ENCODE assay signal across 12 mouse cellular contexts in the genomic region with DNA sequence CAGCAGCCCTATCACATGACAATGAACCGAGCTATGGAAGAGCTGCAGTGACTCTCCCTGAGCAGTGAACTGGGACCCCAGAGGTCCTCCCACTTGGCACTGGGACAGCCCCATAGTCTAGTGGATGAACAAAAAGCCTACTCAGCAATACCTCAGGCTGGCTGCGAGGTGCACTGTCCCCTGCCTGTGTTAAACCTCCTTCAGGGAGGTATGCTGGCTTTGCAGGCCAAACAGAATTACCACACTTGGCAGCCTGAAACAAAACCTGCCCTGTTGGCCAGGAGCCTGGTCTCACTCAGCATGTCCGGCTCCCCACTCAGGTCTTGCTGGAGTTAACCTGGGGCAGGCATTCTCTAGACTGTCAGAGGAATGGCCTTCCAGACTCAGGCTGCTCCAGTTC.
DNase-seq lines count a peak whose midpoint lies in the region; ATAC-seq lines count a peak whose summit lies in the region.
"Had no signal": no experiment of that assay in that cellular context is flagged by ENCODE, and none has a peak within 500 bp of the region (broad histone marks: within the 10 kb centered on the region; RNA-seq: fewer than 3 reads in every experiment).

No protein-coding gene starts in this region.

- ATAC-seq in forebrain, embryonic 14.5 days = no peak
- no peak for ATAC-seq in forebrain, embryonic 12.5 days (ENCODE audit: low FRiP score)

- H3K4me3 ChIP-seq in forebrain, embryonic 14.5 days (ENCODE audit: low read depth, low read length) = no peak overlapping the region
- H3K4me3 ChIP-seq in forebrain, embryonic 12.5 days (replicated peaks) = no peak overlapping the region

- no peaks in the 10 kb centered on the region for H3K4me1 ChIP-seq in forebrain, embryonic 14.5 days (ENCODE audit: control insufficient read depth, insufficient read depth, low read length)
- H3K4me1 ChIP-seq in forebrain, embryonic 12.5 days = 0 out of 2 replicates have a peak, but pooled peaks cover 4% of the 10 kb centered on the region

- H3K4me2 ChIP-seq in forebrain, embryonic 14.5 days (ENCODE audit: low read length) = no peak overlapping the region
- H3K4me2 ChIP-seq in forebrain, embryonic 12.5 days = no peak overlapping the region

- H3K9ac ChIP-seq in forebrain, embryonic 14.5 days (ENCODE audit: low read length) = no peak overlapping the region
- no peak overlapping the region for H3K9ac ChIP-seq in forebrain, embryonic 12.5 days

- peak; percentile 14 for DNase-seq in forebrain, embryonic 14.5 days (ENCODE audit: low spot score)
- peak; percentile 96 for DNase-seq in brain, adult 2 months (ENCODE audit: low read depth, low spot score)
- DNase-seq in cerebellum, postnatal 36 days = peak; percentile 89 to 91
- peak; percentile 81 to 84 for DNase-seq in kidney, postnatal 36 days
- DNase-seq in left cerebral cortex, adult 18-20 months (ENCODE audit: low spot score in 2 of 2) = no peak
- no peak for DNase-seq in spleen, postnatal 4 days (ENCODE audit: low spot score in 2 of 2)
- no peak for DNase-seq in retina, embryonic 14.5 days (ENCODE audit: low spot score)
- DNase-seq: gastrocnemius, postnatal 10 days; spleen, adult 18-20 months; thymus, adult 2 months had no signal

- 41% methylated on average over 3 of the region's 3 CpGs for WGBS in forebrain, embryonic 14.5 days
- 76% methylated on average over 3 of the region's 3 CpGs for WGBS in forebrain, embryonic 12.5 days

- no peaks in the 10 kb centered on the region for H3K27me3 ChIP-seq in forebrain, embryonic 14.5 days (replicated peaks; ENCODE audit: control insufficient read depth, insufficient read depth, low read length)
- H3K27me3 ChIP-seq in forebrain, embryonic 12.5 days = no peaks in the 10 kb centered on the region

- H3K27ac ChIP-seq in forebrain, embryonic 14.5 days (ENCODE audit: low read depth, low read length) = no peak overlapping the region
- H3K27ac ChIP-seq in forebrain, embryonic 12.5 days = no peak overlapping the region
- H3K27ac ChIP-seq: macrophage had no signal

- H3K36me3 ChIP-seq in forebrain, embryonic 14.5 days (ENCODE audit: control insufficient read depth, insufficient read depth, low read length) = no peaks in the 10 kb centered on the region
- no peaks in the 10 kb centered on the region for H3K36me3 ChIP-seq in forebrain, embryonic 12.5 days (replicated peaks)

- H3K9me3 ChIP-seq in forebrain, embryonic 14.5 days (replicated peaks; ENCODE audit: control insufficient read depth, low read length) = peaks cover 5% of the 10 kb centered on the region; the same call in 1 of the 2 replicates
- H3K9me3 ChIP-seq in forebrain, embryonic 12.5 days = no peaks in the 10 kb centered on the region

Comparison
In these comparisons a context has a peak if more than half of its experiments do, and no peak if none do; other contexts are left out.
1. DNase-seq: peak in forebrain, embryonic 14.5 days (single experiment), brain, adult 2 months (single experiment), cerebellum, postnatal 36 days (2 of 2) and kidney, postnatal 36 days (2 of 2); none in left cerebral cortex, adult 18-20 months (0 of 2), spleen, postnatal 4 days (0 of 2) and retina, embryonic 14.5 days (single experiment).